Mouse (Mus musculus) heart, embryonic 11.5 days (tissue): ENCODE measurements around the gene Gm10273. TPM values are rescaled to one million over a fixed set of nuclear protein-coding genes. Genes with fewer than 3 reads are reported as not detected.
"Not testable (repeated sequence)": the region's sequence is repeated elsewhere in the genome, so short reads cannot be mapped to it uniquely, and the experiment has no call there.

Source experiments
- ATAC-seq: fragments of 200-750 bp; cut with Nextera tagmentation; replicated peaks from 2 replicates; pipeline ENCODE4 v1.8.0; 2017; ENCODE audit warnings: moderate library complexity; ENCODE audit not compliant: insufficient number of reproducible peaks, low FRiP score, low TSS enrichment
- H3K27ac ChIP-seq: fragments of 300-500 bp; sonication (generic); 2 replicates; pipeline ENCODE4 v1.5.1; 2014; ENCODE audit warnings: mild to moderate bottlenecking, low read depth, low read length
- H3K27me3 ChIP-seq: fragments of 300-500 bp; sonication (generic); 2 replicates; pipeline ENCODE4 v1.6.1; 2014; ENCODE audit warnings: mild to moderate bottlenecking, low read length, mixed read lengths; ENCODE audit not compliant: control insufficient read depth, insufficient read depth
- H3K36me3 ChIP-seq: fragments of 300-500 bp; sonication (generic); 2 replicates; pipeline ENCODE4 v1.6.1; 2014; ENCODE audit warnings: mild to moderate bottlenecking, low read length, moderate library complexity, mixed read lengths; ENCODE audit not compliant: control insufficient read depth, insufficient read depth
- H3K4me1 ChIP-seq: fragments of 300-500 bp; sonication (generic); 2 replicates; pipeline ENCODE4 v1.6.1; 2014; ENCODE audit warnings: low read length; ENCODE audit not compliant: control insufficient read depth, insufficient read depth
- H3K4me2 ChIP-seq: fragments of 300-500 bp; sonication (generic); 2 replicates; pipeline ENCODE4 v1.6.1; 2014; ENCODE audit warnings: mild to moderate bottlenecking, moderate library complexity
- H3K4me3 ChIP-seq: fragments of 300-500 bp; sonication (generic); 2 replicates; pipeline ENCODE4 v1.5.1; 2014; ENCODE audit warnings: low read depth, low read length
- H3K9ac ChIP-seq: fragments of 300-500 bp; sonication (generic); 2 replicates; pipeline ENCODE4 v1.6.1; 2014; ENCODE audit warnings: mild to moderate bottlenecking, low read depth, low read length, moderate library complexity
- H3K9me3 ChIP-seq: fragments of 300-500 bp; sonication (generic); replicated peaks from 2 replicates; pipeline ENCODE4 v1.6.1; 2016; ENCODE audit warnings: low read length; ENCODE audit not compliant: control insufficient read depth
- WGBS: fragments of 180-500 bp; shearing (Covaris S2); extraction: QIAGEN DNeasy Blood & Tissue Kit; methylation state at CpG from one replicate; pipeline ENCODE4 v1.1.7; 2014; ENCODE audit not compliant: insufficient replicate concordance; 5-methylcytosine and 5-hydroxymethylcytosine counted together
- polyA plus RNA-seq: library from polyadenylated mRNA; unstranded; fragments of >200 nt; fragmentation: Nextera tagmentation; extraction: Ambion mirVana; gene quantifications from 2 replicates; pipeline ENCODE4 v1.2.1, GENCODE M21; 2014

Gene Gm10273
- 11.3 and 12.2 TPM in 2 replicates for polyA plus RNA-seq

- not testable (repeated sequence) for H3K27ac ChIP-seq, H3K9me3 ChIP-seq, H3K4me1 ChIP-seq, H3K36me3 ChIP-seq, H3K9ac ChIP-seq, H3K4me3 ChIP-seq, H3K4me2 ChIP-seq, ATAC-seq, H3K27me3 ChIP-seq
- 82% methylated on average over 10 of the region's 25 CpGs for WGBS
Measured at GRCm38 (mm10) chr10:59395461-59395860, at the start of gene Gm10273. Gm10273 (plus strand) TSS chr10:59395632.

DNA sequence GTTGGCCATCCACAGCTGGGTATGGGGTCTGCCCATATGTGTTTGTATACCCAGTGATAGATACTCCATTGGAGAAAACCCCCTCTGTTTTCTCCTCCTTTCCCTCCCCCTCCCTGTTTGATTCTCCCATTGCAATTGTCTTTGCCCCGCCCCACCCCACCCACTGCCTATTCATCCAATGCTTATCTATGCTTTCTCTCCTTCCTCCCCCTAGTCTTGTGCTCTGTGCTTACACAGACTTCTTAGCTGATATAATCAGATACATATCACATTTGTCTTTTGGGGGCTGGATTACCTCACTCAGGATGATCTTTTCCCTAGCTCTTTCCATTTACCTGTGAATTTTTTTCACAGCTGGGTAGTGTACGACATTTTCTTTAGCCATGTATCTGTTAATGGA is 48.9 kb upstream of the Gm10273 start:
- H3K27me3 ChIP-seq: no peaks in the 10 kb centered on the region
- WGBS: 78% methylated on average over 2 of the region's 2 CpGs
- ATAC-seq: 0 out of 2 replicates have a peak, but pooled peaks have one; percentile 39
- no peaks in the 10 kb centered on the region for H3K4me1 ChIP-seq
- no peak overlapping the region for H3K27ac ChIP-seq
- no peak overlapping the region for H3K4me3 ChIP-seq
- peaks cover 33% of the 10 kb centered on the region for H3K36me3 ChIP-seq
- H3K9ac ChIP-seq: no peak overlapping the region
- H3K9me3 ChIP-seq: no peaks in the 10 kb centered on the region
- no peak overlapping the region for H3K4me2 ChIP-seq

- Histone ChIP-seq H3K4me3 (no peak overlapping the region), H3K4me2 (no peak overlapping the region), H3K9me3 (no peaks in the 10 kb centered on the region), H3K27ac (peak overlapping the region; percentile 29; the same call in 1 of the 2 replicates), H3K27me3 (no peaks in the 10 kb centered on the region), H3K4me1 (no peaks in the 10 kb centered on the region), H3K36me3 (peaks cover 36% of the 10 kb centered on the region), H3K9ac (no peak overlapping the region)
- 71% methylated on average over 9 of the region's 9 CpGs for WGBS
- peak; percentile 83 for ATAC-seq
Measured at GRCm38 (mm10) chr10:59348200-59348599, 47.2 kb upstream of the Gm10273 start.

GRCm38 (mm10) chr10:59349536-59349935 is 45.9 kb upstream of the Gm10273 start:
- Histone ChIP-seq H3K27me3 (no peaks in the 10 kb centered on the region), H3K9ac (no peak overlapping the region), H3K4me2 (no peak overlapping the region), H3K4me1 (no peaks in the 10 kb centered on the region), H3K27ac (no peak overlapping the region), H3K4me3 (no peak overlapping the region), H3K36me3 (peaks cover 34% of the 10 kb centered on the region), H3K9me3 (no peaks in the 10 kb centered on the region)
- WGBS: 90% methylated on average over 2 of the region's 2 CpGs
- ATAC-seq: no peak

- Histone ChIP-seq H3K36me3 (peaks cover 42% of the 10 kb centered on the region), H3K27ac (no peak overlapping the region), H3K4me3 (no peak overlapping the region), H3K4me2 (no peak overlapping the region), H3K9me3 (no peaks in the 10 kb centered on the region), H3K4me1 (no peaks in the 10 kb centered on the region), H3K27me3 (no peaks in the 10 kb centered on the region), H3K9ac (no peak overlapping the region)
- no peak for ATAC-seq
- 56% methylated on average over 1 of the region's 1 CpGs for WGBS
Measured at GRCm38 (mm10) chr10:59353065-59353464, 42.4 kb upstream of the Gm10273 start.

DNA sequence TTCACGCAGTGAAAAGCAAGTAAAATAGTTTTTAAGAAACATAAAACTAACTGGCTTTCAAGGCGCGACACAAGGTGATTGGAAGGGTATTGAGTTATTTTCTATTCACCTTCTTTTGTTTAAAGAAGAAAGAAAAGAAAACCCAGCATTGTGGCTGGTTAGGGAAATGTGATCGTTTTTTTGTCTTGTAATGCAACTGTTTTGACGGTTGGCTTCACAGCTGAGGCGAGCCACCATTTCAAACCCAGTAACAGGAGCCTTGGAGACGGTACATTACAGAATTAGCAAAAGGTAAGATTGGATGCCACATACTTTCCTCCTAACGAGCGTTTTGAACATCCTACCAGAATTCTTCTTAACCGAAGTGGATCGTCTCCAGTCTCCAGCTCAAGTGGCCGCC is 41.3 kb upstream of the Gm10273 start:
- no peaks in the 10 kb centered on the region for H3K9me3 ChIP-seq
- no peak overlapping the region for H3K4me2 ChIP-seq
- no peak for ATAC-seq
- no peaks in the 10 kb centered on the region for H3K4me1 ChIP-seq
- H3K27ac ChIP-seq: no peak overlapping the region
- 92% methylated on average over 12 of the region's 12 CpGs for WGBS
- no peaks in the 10 kb centered on the region for H3K27me3 ChIP-seq
- peaks cover 33% of the 10 kb centered on the region for H3K36me3 ChIP-seq
- no peak overlapping the region for H3K4me3 ChIP-seq
- H3K9ac ChIP-seq: no peak overlapping the region

DNA sequence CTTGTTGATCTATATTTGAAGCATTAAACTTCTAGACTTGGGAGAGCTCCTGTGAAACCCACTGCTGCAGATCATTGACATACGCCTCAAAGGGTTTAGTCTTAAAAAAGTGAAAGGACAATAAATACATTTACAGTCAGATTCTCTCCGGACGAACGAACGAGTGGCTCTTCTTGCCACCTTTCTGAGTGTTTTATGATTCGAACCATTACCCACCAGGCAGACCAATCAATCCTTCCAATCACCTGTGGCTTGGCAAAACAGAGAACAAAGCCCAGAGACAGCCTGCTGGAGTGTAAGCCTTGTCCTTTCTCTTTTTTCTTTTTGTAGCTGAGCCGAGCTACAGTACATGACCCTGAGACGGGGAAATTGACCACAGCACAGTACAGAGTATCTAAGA is 40.4 kb upstream of the Gm10273 start:
- H3K27me3 ChIP-seq: no peaks in the 10 kb centered on the region
- no peak overlapping the region for H3K4me3 ChIP-seq
- 86% methylated on average over 8 of the region's 8 CpGs for WGBS
- H3K9me3 ChIP-seq: no peaks in the 10 kb centered on the region
- no peaks in the 10 kb centered on the region for H3K4me1 ChIP-seq
- H3K36me3 ChIP-seq: peaks cover 31% of the 10 kb centered on the region
- H3K4me2 ChIP-seq: no peak overlapping the region
- H3K27ac ChIP-seq: no peak overlapping the region
- no peak for ATAC-seq
- H3K9ac ChIP-seq: no peak overlapping the region

DNA sequence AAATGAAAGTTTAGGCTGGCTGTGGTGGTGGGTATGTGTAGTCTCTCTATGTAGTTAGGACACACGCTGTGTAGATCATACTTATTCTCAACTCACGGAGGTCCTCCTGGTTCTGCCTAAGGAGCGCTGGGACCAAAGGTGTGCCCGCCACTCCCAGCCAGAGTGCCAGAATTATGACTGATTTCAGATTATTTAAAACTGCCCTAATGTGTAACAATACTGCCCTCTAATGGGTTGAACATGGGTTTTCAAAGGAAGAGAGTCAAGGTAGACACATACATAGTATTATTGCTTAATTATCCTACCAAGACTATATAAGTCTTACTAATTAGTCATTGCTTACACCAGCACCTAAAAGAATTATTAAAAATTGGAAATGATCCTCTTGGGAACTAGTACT is 36.7 kb upstream of the Gm10273 start:
- Histone ChIP-seq H3K27me3 (no peaks in the 10 kb centered on the region), H3K36me3 (peaks cover 28% of the 10 kb centered on the region), H3K4me3 (no peak overlapping the region), H3K27ac (no peak overlapping the region), H3K4me2 (no peak overlapping the region), H3K4me1 (no peaks in the 10 kb centered on the region), H3K9me3 (no peaks in the 10 kb centered on the region), H3K9ac (no peak overlapping the region)
- no peak for ATAC-seq
- 93% methylated on average over 4 of the region's 4 CpGs for WGBS

DNA sequence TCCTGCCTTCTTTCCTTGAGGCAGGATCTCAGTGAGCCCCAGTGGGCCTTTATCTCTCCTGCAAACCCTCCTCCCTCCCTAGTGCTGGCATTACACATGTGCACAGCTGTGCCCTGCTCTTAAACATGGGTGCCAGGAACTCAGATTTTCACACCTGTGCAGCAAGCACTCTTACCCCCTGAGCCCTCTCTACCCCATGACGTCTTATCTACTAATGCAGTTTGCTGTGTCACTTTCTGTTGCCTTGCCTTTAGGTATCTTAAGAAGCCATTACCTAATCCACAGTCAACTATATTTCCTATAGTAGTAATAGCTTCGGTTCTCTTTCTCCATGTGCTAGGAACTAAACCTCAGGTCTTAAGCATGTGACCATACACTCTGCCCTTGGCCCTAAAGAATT is 32.2 kb upstream of the Gm10273 start:
- Histone ChIP-seq H3K27ac (no peak overlapping the region), H3K27me3 (no peaks in the 10 kb centered on the region), H3K36me3 (peaks cover 25% of the 10 kb centered on the region), H3K4me3 (no peak overlapping the region), H3K4me1 (no peaks in the 10 kb centered on the region), H3K9ac (no peak overlapping the region), H3K4me2 (no peak overlapping the region), H3K9me3 (no peaks in the 10 kb centered on the region)
- no peak for ATAC-seq
- 68% methylated on average over 2 of the region's 2 CpGs for WGBS
